Mouse (Mus musculus) liver, postnatal 0 days (tissue): ENCODE results near the gene Phactr4. TPM values are rescaled to one million over a fixed set of nuclear protein-coding genes. Genes with fewer than 3 reads are reported as not detected.

Experiments used
- ATAC-seq: fragments of 200-750 bp; cut with Nextera tagmentation; 2 replicates; pipeline ENCODE4 v1.8.0; 2017; ENCODE audit warnings: mild to moderate bottlenecking, moderate library complexity
- DNase-seq: peaks from one replicate; pipeline ENCODE4 v3.0.0-alpha.2; 2016
- H3K27ac ChIP-seq: fragments of 300-500 bp; sonication (generic); 2 replicates; pipeline ENCODE4 v1.5.1; 2014; ENCODE audit warnings: antibody characterized with exemption, moderate library complexity, mild to moderate bottlenecking, low read depth
- H3K27me3 ChIP-seq: fragments of 300-500 bp; sonication (generic); 2 replicates; pipeline ENCODE4 v1.6.1; 2014; ENCODE audit warnings: low read length, control low read depth, mixed read lengths; ENCODE audit not compliant: insufficient read depth
- H3K36me3 ChIP-seq: fragments of 300-500 bp; sonication (generic); replicated peaks from 2 replicates; pipeline ENCODE4 v1.6.1; 2014; ENCODE audit warnings: mild to moderate bottlenecking, control low read depth, low read length, moderate library complexity, mixed read lengths; ENCODE audit not compliant: insufficient read depth
- H3K4me1 ChIP-seq: fragments of 300-500 bp; sonication (generic); 2 replicates; pipeline ENCODE4 v1.6.1; 2014; ENCODE audit warnings: antibody characterized with exemption, mild to moderate bottlenecking, control low read depth; ENCODE audit not compliant: insufficient read depth
- H3K4me2 ChIP-seq: fragments of 300-500 bp; sonication (generic); 2 replicates; pipeline ENCODE4 v1.6.1; 2014; ENCODE audit warnings: low read depth, mild to moderate bottlenecking, low read length, moderate library complexity, mixed read lengths
- H3K4me3 ChIP-seq: fragments of 300-500 bp; sonication (generic); 2 replicates; pipeline ENCODE4 v1.5.1; 2014; ENCODE audit warnings: low read depth, low read length
- H3K9ac ChIP-seq: fragments of 300-500 bp; sonication (generic); replicated peaks from 2 replicates; pipeline ENCODE4 v1.6.1; 2014; ENCODE audit warnings: mild to moderate bottlenecking, moderate library complexity
- H3K9me3 ChIP-seq: fragments of 300-500 bp; sonication (generic); 2 replicates; pipeline ENCODE4 v1.6.1; 2016; ENCODE audit warnings: mild to moderate bottlenecking, control low read depth, low read length, mixed read lengths
- CTCF ChIP-seq: sonication (generic); IDR thresholded peaks from 2 replicates; pipeline ENCODE4 v1.5.1; 2016; ENCODE audit warnings: antibody characterized with exemption, low read depth
- EP300 ChIP-seq: IDR thresholded peaks from 2 replicates; pipeline ENCODE4 v1.6.1; 2016; ENCODE audit warnings: antibody characterized with exemption, low read depth, mild to moderate bottlenecking
- WGBS: fragments of 180-500 bp; shearing (Covaris S2); extraction: QIAGEN DNeasy Blood & Tissue Kit; methylation state at CpG from one replicate; pipeline ENCODE4 v1.1.7; 2014; ENCODE audit not compliant: insufficient replicate concordance; 5-methylcytosine and 5-hydroxymethylcytosine counted together
- polyA plus RNA-seq: library from polyadenylated mRNA; unstranded; fragments of >200 nt; fragmentation: Nextera tagmentation; extraction: Ambion mirVana; gene quantifications from 2 replicates; pipeline ENCODE4 v1.2.1, GENCODE M21; 2015

Gene Phactr4
- polyA plus RNA-seq, 1 experiment from 2014 or later, result 7.7 TPM

- ATAC-seq (no peak), DNase-seq (no peak)
- H3K4me3 ChIP-seq, result no peak overlapping the region
- TF ChIP-seq EP300 (no peak), CTCF (no peak)
- 14% methylated on average over 14 of the region's 14 CpGs for WGBS
- no peaks in the 10 kb centered on the region for H3K27me3 ChIP-seq
- peaks cover 7% of the 10 kb centered on the region; the same call in 1 of the 2 replicates for H3K4me1 ChIP-seq
- H3K9ac ChIP-seq, result no peak overlapping the region
- H3K4me2 ChIP-seq, result peak overlapping the region; percentile 56
- no peaks in the 10 kb centered on the region for H3K36me3 ChIP-seq
- no peak overlapping the region for H3K27ac ChIP-seq
- no peaks in the 10 kb centered on the region for H3K9me3 ChIP-seq
Observed at GRCm38 (mm10) chr4:132432717-132433372, 10.6 kb upstream of the Phactr4 start.

- 21% methylated on average over 9 of the region's 9 CpGs for WGBS
- Histone ChIP-seq H3K27me3 (no peaks in the 10 kb centered on the region), H3K27ac (peak overlapping the region; percentile 84), H3K4me3 (no peak overlapping the region), H3K36me3 (no peaks in the 10 kb centered on the region), H3K9me3 (no peaks in the 10 kb centered on the region), H3K9ac (peak overlapping the region; percentile 16), H3K4me2 (peak overlapping the region; percentile 52), H3K4me1 (peaks cover 11% of the 10 kb centered on the region; the same call in 1 of the 2 replicates)
- TF ChIP-seq CTCF, result peak; percentile 41
- peak; percentile 99 for TF ChIP-seq EP300
- ATAC-seq (peak; percentile 98), DNase-seq (peak; percentile 85)
Observed at GRCm38 (mm10) chr4:132428022-132428542, 5.8 kb upstream of the Phactr4 start.

GRCm38 (mm10) chr4:132427493-132427892 is 5.2 kb upstream of the Phactr4 start:
- ATAC-seq (peak; percentile 30; the same call in 1 of the 2 replicates), DNase-seq (peak; percentile 18)
- H3K27ac ChIP-seq, result peak overlapping the region; percentile 84
- TF ChIP-seq EP300, result no peak
- no peak for TF ChIP-seq CTCF
- no peaks in the 10 kb centered on the region for H3K27me3 ChIP-seq
- H3K9me3 ChIP-seq, result no peaks in the 10 kb centered on the region
- peaks cover 9% of the 10 kb centered on the region; the same call in 1 of the 2 replicates for H3K4me1 ChIP-seq
- H3K9ac ChIP-seq, result peak overlapping the region; percentile 16; the same call in 1 of the 2 replicates
- no peaks in the 10 kb centered on the region for H3K36me3 ChIP-seq
- WGBS, result 68% methylated on average over 4 of the region's 4 CpGs
- H3K4me2 ChIP-seq, result peak overlapping the region; percentile 52
- H3K4me3 ChIP-seq, result no peak overlapping the region

- H3K4me2 ChIP-seq, result no peak overlapping the region
- H3K36me3 ChIP-seq, result no peaks in the 10 kb centered on the region
- no peak for ATAC-seq
- WGBS, result 25% methylated on average over 2 of the region's 2 CpGs
- H3K4me1 ChIP-seq, result peaks cover 10% of the 10 kb centered on the region
- H3K9me3 ChIP-seq, result no peaks in the 10 kb centered on the region
- H3K27ac ChIP-seq, result peak overlapping the region; percentile 5; the same call in 1 of the 2 replicates
- H3K4me3 ChIP-seq, result no peak overlapping the region
- TF ChIP-seq CTCF, result no peak
- 0 out of 2 replicates have a peak, but pooled peaks have one; percentile 43 for TF ChIP-seq EP300
- no peaks in the 10 kb centered on the region for H3K27me3 ChIP-seq
- no peak overlapping the region for H3K9ac ChIP-seq
- DNase-seq, result no peak
Observed at GRCm38 (mm10) chr4:132426021-132426420, 3.7 kb upstream of the Phactr4 start.

GRCm38 (mm10) chr4:132424765-132425164 is 2.5 kb upstream of the Phactr4 start:
- H3K27me3 ChIP-seq, result no peaks in the 10 kb centered on the region
- ATAC-seq (no peak), DNase-seq (peak; percentile 29)
- H3K9ac ChIP-seq, result no peak overlapping the region
- H3K36me3 ChIP-seq, result no peaks in the 10 kb centered on the region
- H3K27ac ChIP-seq, result no peak overlapping the region
- no peak overlapping the region for H3K4me2 ChIP-seq
- H3K4me3 ChIP-seq, result no peak overlapping the region
- 94% methylated on average over 5 of the region's 5 CpGs for WGBS
- TF ChIP-seq EP300, result no peak
- TF ChIP-seq CTCF, result peak; percentile 47
- H3K9me3 ChIP-seq, result no peaks in the 10 kb centered on the region
- H3K4me1 ChIP-seq, result peaks cover 21% of the 10 kb centered on the region

- peak; percentile 40 for DNase-seq
- peak overlapping the region; percentile 87 for H3K4me2 ChIP-seq
- 0% methylated on average over 10 of the region's 13 CpGs for WGBS
- H3K4me1 ChIP-seq, result peaks cover 23% of the 10 kb centered on the region
- no peaks in the 10 kb centered on the region for H3K9me3 ChIP-seq
- ATAC-seq, result no peak
- H3K4me3 ChIP-seq, result peak overlapping the region; percentile 94
- H3K27ac ChIP-seq, result peak overlapping the region; percentile 100
- H3K36me3 ChIP-seq, result no peaks in the 10 kb centered on the region
- peak overlapping the region; percentile 94 for H3K9ac ChIP-seq
- H3K27me3 ChIP-seq, result no peaks in the 10 kb centered on the region
- TF ChIP-seq EP300, result no peak
- no peak for TF ChIP-seq CTCF
Observed at GRCm38 (mm10) chr4:132421556-132421922, 750 bp downstream of the Phactr4 start.
